Mouse (Mus musculus): Measurements from ENCODE around the gene Mtap.
A peak's percentile ranks its signal among the peaks of the same experiment; 100 is the strongest.

Gene Mtap

DNA sequence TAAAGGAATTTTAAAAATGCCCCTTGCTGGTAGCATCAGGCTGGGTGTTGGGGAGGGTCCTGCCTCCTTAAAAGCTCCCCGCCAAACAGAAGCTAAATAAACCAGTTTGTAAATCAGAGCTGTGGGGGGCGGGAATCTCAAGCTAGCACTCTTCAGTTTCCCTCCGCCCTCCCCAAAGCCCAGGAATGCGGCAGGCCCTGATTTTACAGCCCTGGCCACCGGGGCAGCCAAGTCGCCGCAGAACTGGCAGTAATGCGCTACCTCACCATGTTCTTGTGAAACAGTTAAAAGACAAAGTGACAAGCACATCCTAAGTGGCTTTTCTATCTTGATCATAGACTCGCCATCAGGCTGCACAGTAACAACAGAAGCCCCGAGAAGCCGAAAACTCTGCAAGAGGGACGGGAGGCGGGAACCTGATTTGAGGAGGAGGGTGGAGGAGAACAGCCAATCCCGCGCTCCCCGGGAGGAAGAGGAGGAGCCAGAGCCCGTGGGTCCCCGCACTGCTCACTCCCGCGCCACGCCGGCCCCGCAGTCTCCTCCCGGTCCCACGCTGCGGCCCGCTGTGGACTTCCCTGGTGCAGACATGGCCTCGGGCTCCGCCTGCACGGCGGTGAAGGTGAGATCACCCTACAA lies at the start of gene Mtap:
TSS of gene Mtap (plus strand) at position 217 of the 636 bp plus-strand sequence.
- peak; percentile 83 for DNase-seq (ENCODE audit: low read depth)

DNA sequence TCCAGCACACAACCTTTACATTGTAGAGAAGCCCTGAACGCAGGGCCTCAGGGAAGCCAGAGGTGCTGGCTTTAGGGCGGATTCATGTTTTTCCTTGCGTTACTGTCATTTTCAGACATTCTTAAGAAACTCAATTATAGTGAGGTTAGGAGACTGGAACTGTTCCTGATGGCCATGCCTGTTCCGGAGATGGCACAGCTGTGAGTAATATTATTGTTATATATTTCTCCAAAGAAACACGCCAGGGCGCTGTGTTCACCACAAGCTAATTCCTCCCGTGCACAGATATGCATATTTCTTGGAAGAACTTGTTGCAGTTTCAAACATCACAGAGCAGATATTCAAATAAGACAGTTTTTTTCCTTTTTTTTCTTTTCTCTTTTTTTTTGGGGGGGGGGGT lies 47.8 kb upstream of the Mtap start:
- no peak for DNase-seq (ENCODE audit: low read depth)

DNA sequence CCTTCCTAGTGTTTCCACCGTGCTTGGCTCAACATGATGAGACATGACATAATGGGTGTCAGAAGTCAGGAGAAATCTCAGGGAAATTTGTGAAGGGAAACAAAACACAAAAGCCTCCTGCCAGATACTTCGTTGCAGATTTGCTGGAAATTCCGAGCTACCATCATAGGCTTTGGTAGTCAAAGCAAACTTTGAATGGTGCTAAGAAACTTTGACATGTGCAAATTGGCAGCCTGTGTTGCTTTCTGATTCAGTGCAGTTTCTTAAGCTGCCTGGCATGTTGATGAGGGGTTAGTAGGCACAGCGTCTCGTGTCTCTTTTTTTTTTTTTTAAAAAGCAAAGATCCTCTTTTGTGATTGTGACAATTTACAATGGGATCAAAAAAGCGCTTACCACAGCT lies 46.7 kb upstream of the Mtap start:
- DNase-seq (ENCODE audit: low read depth): no peak

DNA sequence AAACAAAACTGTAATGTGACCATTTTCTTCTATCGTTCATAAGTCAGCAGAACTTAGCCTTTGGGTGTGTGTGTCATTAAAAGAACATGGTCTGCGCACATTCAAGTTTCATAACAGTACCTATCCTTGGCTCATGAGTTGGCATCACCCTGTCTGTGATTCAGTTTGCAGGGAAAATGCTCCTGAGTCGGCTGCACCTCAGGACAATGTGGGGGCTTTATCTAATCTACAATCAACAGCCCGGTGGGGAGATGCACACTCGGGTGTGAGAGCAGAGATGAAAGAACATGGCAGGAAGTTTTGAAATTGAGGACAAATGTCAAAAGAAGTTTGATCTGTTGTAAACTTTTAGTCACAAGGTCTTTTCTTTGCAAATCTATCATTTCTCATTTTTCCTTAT lies 44.8 kb upstream of the Mtap start:
- DNase-seq (ENCODE audit: low read depth): no peak

DNA sequence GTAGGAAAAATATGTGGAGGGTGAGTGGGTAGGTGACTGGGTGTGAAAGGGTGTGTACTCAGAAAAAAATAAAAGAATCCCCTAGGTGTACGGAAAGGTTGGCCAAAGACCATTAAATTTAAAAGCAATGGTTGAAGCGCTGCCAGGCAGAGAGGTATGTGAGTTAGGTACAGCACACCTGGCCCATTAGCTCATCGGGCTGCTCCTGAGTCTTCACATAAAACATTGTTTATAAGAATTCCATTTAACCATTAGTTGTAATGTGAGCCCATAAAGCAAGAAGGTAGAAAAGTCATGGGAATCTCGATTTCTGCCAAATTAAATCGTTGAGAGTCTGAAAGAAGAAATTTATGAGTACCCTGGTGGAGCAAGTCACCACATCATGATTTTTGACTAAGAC lies 42.1 kb upstream of the Mtap start:
- no peak for DNase-seq (ENCODE audit: low read depth)

DNA sequence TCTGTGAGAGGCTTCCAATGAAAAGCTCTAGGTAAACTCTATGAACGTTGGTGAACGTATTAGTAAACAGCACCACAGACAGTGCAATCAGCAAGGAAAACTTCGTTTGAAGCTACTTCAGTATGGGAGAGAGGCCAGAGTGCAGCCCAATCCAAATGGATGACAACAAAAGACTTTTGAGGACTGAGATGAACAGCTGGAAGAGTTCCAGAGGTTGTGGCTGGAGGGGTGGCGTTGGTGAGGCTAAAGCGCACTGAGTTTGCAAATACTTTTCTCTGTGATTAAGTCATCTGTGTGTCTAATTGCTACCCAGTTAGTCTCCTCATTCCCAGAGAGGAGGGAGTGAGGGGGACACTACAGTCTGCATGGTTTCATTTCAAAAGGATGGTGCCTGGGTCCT lies 38.7 kb upstream of the Mtap start:
- no peak for DNase-seq (ENCODE audit: low read depth)

DNA sequence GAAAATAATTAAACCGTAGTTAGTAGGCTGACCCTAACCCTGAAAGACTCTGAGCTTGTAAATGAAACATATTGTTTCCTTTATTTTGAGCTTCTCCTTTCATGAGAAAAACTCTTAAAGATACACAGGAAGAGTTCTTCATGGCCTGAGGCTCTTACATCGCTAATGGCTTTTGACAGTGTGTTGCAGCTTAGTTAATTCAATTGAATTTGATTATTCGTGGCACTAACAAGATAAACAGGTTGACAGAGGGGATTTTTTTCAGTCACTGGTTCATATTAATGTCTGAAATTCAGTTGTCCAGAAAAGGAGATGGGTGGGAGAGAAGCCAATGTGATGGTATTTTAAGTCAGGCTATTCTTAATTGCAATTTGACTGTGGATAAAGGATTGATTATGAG lies 35.6 kb upstream of the Mtap start:
- DNase-seq (ENCODE audit: low read depth): no peak

DNA sequence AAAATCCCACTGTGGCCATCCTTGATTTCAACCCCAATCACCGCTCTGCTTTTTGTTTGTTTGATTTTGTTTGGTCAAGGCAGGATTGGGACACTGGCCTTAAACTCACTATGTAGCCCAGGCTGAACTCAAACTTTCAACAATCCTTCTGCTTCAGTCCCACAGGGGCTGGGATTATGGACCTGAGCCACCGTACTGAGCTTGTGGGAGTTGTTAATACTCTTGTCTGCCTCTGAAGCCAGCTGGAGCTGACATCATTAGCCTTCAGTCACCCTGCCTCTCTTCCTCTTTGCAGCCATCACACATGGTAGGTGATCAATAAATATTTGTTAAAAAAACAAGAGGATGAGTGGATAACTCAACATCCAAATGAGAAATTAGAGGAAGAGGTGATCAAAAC lies 34.6 kb upstream of the Mtap start:
- no peak for DNase-seq (ENCODE audit: low read depth)

DNA sequence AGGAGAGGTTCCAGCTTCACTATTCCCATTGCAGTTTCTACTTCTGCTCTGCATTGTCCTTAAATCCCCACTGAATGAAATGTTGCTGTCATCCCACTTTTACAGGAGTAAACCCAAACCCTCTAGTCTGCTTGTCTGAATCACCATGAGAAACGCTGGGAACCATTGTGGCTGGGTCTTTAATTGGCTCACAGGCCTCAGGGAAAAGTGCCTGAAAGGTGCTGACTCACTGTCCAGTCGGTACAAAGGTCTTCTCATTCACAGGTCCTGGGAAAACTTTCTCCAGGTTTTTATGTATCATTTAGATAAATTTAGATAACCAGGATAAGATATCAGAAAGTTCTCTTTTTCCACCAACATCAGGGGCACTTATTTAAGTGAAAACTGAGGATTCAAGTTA lies 31.4 kb upstream of the Mtap start:
- no peak for DNase-seq (ENCODE audit: low read depth)

DNA sequence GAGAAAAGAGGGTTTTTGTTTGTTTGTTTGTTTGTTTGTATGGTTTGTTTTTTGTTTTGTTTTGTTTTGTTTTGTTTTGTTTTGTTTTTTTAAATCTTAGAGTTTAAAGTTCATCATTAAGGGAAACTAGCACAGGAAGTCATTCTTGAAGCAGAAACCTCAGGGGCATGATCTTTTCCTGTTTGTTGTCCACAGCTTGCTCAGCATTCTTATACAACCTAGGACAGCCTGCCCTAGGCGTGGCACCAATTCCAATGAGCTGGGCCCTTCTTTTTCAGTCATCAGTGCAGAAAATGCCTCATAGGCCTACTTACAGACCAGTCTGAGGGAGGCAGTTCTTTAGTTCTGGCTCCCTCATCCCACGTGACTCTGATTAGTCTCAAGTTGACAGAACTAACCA lies 30.4 kb upstream of the Mtap start:
- no peak for DNase-seq (ENCODE audit: low read depth)

DNA sequence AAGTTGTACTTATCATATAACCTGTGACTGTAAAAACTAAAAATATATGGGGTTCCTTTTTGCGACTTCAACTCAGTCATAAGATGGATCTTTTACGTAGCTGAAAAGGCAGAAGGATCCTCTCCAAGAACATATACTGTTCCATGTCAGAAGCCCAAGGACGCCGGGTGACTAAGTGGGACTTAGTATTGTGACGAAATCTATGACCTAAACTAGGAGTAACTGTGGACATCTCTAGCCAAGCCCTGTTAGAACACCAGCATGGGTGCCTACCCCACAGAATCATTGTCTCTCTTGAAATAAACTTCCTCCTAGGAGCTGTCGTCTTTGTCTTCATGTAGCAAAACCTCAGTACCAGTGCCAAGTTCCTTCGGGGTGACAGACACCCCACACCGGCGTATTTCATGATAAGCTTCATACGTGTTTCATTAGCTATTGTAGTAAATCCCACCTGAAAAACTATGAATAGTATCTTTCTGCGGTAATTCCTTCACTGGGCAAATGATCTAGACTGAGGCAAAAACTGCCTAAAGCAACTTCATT lies 24.7 kb upstream of the Mtap start:
- DNase-seq (ENCODE audit: low read depth): no peak

DNA sequence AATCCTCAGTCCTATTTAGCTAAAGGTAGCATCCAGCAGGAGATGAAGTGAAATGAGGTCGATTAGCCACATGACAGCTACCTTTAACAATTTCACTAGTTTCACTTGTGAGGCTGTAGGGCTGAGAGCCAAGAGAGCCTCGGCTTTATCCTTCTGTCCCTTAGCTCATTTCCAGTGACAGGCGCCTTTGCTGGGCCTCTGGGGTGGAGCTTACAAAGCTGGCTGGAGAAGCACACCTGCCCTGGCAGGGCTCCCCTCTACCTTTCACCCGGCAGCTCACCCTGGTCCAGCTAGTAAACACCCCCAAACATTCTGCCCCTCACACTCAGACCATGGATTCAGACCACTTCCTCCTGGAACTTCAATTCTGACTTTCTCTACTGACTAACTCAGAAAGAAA lies 24.1 kb upstream of the Mtap start:
- DNase-seq (ENCODE audit: low read depth): no peak

DNA sequence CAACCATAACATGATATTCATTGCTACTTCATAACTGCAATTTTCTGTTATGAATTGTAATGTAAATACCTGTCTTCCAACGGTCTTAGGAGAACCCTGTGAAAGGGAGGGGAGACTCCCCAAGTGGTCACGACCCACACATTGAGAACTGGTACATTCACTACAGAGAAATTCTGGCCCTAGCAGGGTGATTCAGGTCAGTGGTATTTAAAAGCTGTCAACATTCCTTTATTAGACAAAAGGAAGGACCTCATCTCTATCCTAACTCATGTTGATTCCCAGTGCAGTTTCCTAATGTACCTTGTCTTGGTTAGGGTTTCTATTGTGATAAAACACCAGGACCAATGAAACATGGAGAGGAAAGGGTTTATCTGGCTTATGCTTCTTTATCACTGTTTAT lies 20.9 kb upstream of the Mtap start:
- DNase-seq (ENCODE audit: low read depth): no peak

DNA sequence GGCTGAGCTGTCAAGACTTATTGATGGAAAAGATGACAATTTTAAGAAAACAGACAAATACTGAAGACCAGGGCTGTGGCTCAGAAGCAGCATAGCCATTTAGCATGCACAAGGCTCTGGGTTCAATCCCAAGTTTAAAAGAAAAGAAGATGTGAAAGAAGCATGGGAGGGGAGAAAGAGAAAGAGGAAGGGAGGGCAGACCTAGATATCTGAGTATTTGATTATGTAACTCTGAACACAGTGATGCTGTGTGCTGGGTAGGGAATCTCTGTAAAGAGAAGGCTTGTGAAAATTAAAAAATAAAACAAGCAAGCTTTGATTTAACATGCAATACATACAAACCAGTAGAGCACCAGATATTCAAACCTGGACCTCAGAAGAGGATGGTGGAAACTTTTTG lies 17.0 kb upstream of the Mtap start:
- DNase-seq (ENCODE audit: low read depth): no peak

DNA sequence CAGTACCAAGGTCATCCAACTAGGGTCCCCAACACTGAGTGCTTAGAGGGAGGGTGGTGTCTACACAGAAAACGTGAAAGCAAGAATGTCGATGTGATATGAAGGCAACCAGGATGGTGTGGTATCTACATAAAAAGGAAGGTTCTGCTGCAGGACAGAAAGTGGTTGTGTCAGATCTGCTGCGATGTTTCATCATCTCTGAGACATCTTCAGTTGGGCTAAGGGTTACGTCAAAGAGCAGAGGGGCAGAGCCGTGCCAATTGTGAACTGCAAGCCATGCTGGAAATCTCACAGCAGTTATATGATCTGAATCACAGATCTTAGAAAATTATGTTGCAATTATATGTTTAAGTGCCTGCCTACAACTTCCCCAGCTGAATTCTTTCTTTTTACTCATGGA lies 16.6 kb upstream of the Mtap start:
- no peak for DNase-seq (ENCODE audit: low read depth)

DNA sequence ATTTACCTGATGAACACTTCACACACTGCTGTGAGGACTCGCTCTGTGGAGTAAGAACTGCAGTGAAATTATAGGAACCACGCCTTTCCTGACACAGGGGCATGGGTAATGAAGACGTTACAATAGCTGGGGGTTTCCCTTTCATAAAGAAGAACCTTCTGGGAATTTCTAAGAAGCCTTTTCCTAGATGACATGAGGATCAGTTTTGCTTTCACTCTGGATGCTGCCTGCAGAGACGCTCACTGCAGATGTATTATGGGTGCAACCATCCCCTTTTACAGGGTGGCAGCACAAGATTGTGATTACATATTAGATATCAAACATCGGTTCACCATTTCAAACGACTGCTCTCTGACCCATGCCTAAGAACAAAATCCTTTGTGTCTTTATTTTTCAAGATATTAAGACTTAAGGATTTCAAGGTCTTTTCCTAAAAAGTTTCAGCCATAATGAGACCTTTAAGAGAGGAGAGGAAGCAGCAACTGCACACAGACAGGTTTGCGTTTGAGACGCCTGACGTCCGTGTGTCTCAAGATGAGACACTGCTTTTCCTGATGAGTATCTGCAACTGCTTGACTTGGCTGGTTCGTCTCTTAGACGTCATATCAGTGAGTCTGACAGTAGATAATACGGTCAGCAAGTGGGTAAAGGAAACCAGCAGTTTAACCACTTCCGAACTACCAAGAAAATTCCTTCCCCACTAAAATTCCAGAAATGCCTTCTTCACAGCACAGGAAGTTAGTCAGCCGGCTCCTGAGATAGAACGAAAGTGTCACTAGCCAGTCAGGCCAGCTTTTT lies 13.3 kb upstream of the Mtap start:
- DNase-seq (ENCODE audit: low read depth): no peak

DNA sequence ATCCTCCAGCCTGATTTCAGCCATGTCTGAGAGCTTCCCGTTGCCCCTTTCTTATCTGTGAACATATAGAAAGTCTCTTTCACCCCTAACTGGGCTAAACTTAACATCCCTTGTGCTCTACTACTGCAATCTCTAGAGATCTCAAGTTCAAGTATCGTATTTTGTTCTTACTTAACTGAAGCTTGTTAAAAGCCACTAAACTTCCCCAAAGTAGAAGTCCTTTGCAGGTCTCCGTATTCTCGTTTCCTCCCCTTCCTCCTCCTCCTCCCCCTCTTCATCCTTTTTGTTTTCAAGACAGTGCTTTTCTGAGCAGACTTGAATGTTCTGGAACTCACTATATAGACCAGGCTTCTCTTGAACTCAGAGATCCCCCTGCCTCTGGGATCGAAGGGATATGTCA lies 9.2 kb upstream of the Mtap start:
- DNase-seq (ENCODE audit: low read depth): no peak

DNA sequence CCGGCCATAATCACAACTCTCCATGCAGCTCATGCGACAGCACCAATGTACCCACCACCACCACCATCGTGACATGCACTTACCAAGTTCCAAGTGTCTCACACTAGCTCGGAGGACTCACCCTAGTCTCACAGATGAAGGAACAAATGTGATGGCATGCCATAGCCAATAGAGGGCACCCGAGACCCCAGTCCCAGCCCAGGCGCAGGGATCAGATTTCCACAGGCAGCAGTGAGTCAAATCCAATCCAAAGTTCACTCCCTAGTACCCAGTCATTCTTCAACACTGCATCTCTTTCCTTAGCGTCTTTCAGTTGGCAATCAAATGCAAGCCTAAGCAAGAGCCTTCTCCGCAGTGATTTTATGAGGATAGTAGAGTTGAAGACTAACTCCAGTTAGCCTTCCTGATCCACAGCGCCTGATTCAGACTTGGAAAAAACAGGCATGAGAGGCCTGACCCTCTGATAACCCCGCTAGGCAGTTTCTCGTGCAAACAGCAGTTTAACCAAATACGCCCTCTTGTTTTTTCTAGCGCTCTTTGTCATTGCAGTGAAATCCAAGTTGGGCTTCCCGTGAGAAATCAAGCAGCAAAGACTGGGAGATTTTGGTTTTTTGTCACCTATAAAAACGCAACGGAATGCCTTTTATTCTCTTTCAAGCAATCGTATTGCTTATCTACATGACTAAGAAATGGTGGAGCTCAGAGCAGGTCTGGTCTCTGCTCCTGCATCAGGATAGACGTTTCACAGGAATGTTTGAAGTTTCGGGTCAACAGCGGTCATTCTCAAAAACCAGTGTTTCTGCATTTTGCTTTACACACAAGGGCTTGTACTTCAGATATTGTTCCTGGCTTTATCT lies 8.6 kb upstream of the Mtap start:
- DNase-seq (ENCODE audit: low read depth): peak; percentile 68

DNA sequence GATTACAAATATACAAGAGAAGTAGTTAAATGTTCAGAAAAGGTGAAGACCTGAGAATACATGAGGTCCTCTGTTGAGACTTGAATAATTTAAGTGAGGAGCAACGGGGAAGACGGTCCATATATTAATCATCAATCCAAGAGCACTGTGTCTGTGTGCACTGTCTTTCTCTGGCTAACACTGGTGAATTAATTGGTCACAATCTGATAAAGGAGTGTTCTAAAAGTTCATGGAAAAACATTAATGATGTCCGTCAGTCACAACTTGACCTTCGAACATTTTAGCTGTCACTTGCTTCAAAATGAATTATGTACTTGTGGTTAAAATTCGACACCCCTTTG lies 8.0 kb upstream of the Mtap start:
- DNase-seq (ENCODE audit: low read depth): no peak

DNA sequence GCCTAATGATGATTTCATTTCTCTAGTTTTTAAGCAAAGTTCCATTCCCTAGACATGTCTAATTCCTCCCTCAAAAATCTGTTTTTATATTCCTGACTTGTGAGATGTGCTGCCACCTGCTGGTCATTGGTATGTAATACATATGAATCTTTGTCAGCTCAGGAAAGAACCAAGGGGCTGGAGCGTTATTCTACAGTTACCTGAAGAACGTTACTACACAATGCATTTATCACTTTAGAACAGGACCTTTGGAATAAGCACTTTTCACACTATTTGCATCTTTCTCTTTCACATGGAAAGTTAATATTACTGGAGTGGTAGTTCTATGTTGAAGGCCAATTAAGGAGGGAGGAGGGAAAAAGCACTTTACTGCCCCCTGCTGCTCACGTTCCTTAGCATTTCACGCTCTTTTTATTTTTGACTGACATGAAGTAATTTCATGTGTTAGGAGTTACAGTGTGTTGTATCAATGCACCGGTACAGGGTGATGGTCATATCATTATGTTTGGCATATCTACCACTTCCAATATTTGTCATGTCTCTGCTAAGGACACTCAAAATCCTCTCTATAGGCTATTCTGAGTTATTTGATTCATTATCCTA lies 7.5 kb upstream of the Mtap start:
- DNase-seq (ENCODE audit: low read depth): peak; percentile 89

DNA sequence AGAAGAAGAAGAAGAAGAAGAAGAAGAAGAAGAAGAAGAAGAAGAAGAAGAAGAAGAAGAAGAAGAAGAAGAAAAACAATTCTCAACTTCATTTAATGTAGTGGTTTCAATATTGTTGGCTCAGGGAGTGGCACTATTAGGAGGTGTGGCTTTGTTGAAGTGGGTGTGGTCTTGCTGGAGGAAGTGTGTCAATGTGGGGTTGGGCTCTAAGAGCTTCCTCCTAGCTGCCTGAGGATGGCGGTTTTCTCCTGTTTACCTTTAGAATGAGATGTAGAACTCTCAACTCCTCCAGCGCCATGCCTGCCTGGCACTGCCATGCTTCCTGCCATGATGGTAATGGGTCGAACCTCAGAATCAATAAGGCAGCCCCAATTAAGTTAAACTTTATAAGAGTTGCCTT lies 5.1 kb upstream of the Mtap start:
- DNase-seq (ENCODE audit: low read depth): no peak

DNA sequence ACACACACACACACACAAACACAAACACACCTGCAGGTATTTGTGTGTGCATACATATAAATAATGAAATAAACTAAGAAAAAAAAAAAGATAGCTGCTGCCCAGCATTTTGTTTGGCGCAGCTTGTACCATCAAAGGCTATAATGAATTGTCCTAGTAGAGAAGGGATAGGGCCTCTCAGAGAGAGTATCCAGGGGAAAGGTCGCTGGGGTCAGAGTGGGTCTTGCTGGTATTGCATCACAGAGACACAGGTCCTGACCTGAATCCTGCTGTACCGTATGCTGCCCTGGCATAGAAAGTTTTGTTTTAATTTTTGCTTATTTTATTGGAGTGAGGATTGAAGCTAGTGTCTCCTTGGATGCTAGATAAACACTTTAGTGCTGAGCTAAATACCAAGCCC lies 566 bp upstream of the Mtap start:
- DNase-seq (ENCODE audit: low read depth): no peak

Data from naive thymus-derived CD4-positive, alpha-beta T cell, adult 2 months (primary cell).